Mouse (Mus musculus) cerebellum, adult 8-10 months (tissue): ENCODE measurements around the gene Mid1.
"Not testable (repeated sequence)": the region's sequence is repeated elsewhere in the genome, so short reads cannot be mapped to it uniquely, and the experiment has no call there.

Source experiments
- DNase-seq: peaks from one replicate; pipeline ENCODE4 v3.0.0; 2022

The Mid1 gene

DNA sequence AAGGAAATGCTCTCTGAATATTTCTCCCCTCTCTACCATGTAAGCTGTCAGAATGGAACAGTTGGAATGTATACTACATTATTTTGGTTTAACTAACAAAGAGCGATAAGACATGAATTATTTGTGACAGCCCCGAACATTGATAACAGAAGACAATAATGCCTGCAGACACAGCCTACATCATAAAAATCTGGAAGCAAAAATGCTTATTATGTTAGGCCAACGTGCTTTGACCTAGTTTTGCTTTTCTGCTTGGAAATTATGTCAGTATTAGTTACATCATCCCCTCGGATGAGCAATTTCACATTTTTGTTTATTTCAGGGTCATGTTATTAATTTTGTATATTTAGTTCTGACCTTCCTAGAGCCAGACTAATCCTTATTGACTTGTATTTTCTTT lies 205.5 kb downstream of the Mid1 start:
- no peak for DNase-seq

DNA sequence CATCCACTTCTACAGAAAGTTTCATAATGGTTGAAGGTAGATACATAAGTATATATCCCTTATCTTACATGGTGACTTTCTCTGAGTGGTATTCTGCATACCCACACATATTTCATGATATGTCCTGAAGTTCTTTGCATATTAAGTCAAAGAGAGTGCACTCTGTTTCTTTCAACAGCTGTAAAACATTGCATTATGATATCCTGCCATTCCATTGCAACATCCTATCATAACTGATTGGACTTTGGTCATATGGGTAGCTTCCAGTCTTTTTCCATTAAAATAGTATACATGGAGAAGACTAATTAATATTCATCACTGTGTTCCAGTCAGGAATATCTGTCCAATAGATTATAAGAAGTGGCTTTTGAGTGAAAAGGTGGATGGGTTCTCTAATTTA lies 207.1 kb downstream of the Mid1 start:
- no peak for DNase-seq

DNA sequence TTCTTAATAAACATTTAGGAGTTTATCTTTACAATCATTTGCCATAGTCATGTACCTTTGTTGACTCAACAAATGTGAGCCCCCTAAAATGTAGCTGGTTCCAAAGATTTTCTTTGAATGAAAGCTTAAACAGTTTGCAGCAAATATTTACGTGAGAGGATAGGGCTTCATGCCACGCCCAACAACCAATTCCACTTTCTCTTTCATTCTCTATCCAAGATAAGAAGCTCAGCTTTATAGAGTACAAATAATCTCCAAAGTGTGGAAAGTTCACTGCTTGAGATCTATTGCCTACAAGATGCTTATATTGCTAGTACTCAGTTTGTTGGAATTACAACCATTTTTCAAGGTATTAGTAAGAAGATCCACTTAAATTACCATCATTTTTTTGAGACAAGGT lies 207.6 kb downstream of the Mid1 start:
- DNase-seq: no peak

DNA sequence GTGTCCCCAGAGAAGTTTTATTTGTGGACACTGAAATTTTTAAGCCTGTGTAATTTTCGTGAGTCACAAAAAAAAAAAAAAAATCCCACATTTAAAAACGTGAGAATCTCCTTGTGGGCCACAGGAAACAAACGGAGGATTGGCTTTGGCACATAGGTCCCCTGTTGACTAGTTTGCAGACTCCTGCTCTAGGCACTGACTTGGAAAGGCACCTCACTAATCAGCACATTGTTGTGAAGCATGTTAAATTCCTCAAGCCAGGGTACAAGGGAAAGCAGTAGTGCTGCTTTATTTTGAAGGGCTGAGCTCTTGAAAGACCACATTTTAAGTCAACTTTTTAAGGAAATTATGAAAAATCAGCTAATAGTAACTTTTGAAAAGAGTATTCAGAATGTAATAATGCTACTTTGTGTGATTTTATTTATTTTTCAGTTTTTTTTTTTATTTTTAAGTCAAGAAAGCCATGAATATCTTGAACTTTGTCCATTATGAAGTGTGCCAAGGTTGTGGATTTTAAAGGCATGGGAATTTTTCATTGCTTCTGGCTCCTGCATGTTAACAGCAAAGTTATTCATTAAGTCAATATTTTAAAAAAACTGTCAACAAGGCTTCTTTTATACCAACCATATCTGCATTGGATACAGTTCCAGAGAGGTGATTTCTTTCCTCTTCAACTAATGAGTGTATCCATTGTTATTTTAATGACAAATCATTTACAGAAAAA lies 214.4 kb downstream of the Mid1 start:
- DNase-seq: no peak

DNA sequence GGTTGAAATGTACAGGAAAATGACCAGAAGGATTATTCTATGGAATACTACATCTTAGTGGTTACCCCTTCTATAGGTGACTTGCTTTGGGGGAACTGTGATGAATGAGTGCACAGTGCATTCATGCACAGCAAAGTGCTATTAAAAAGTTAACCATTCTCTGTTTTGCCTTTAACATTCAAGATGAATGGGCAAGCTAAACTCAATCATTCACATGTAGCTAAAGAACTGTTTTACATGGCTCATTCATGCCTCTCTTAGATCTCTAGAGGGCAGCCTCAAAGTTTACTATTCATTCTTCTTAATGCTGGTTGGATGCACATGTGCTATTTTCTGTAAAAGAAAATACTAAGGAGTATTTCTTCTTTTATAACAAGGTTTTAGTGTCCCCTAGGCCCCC lies 217.9 kb downstream of the Mid1 start:
- no peak for DNase-seq

DNA sequence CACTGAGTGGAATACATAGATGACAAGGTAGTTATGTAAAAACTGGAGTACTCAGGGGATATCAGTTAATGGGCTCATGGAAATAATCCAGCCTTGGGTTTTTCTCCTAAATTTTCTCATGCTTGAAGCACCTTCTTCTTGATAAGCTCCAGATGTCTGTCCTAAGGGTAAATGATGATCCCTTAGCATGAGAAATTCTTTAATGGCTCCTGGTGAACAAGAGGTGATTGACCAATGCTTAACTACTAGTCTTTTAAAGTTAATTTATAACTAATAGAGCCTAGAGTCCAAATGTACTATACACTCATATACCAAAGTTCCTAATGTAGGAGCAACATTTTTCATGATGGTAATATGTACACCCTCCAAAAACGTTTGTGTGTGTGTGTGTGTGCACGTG lies 218.7 kb downstream of the Mid1 start:
- no peak for DNase-seq

DNA sequence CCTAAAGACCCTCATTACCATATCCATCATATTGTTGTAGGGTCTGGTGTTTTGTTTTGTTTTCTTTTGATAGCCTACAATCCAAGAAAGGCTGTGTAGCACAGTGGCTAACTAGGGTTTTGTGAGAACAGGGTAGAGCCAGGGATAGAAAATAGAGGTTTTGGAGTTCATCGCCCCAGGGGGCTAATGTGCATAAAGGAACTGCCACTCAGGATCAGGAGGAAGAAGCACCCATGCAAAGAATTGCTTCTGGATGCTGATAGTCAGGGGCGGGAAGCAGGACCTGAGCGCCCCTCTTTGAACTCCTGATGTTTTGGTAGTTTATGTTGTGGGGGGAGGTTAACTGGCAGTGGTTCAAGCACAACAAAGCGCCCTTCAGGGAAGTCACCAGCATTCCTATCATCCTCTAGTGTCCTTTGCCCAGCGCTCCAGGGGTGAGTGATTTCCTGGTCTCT lies 221.1 kb downstream of the Mid1 start:
- DNase-seq: no peak

DNA sequence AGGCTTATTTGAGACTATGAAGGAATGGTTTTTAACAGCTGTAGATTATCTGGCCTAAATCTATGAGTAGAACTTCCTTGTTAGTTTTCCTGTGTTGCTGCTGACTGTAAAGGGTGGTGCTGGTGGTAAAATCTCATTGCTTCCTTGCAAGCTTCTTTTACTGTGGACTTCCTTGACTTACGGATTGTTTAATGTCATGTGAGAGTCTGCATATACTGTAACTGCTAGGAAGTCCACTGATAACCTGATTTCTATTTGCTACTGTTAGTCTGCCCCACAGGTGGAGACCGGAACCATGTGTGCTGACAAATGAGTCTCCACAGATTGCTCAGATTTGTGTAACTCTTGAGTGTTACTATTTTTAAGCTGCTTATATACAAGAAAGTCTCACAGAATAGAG lies 224.9 kb downstream of the Mid1 start:
- DNase-seq: no peak

DNA sequence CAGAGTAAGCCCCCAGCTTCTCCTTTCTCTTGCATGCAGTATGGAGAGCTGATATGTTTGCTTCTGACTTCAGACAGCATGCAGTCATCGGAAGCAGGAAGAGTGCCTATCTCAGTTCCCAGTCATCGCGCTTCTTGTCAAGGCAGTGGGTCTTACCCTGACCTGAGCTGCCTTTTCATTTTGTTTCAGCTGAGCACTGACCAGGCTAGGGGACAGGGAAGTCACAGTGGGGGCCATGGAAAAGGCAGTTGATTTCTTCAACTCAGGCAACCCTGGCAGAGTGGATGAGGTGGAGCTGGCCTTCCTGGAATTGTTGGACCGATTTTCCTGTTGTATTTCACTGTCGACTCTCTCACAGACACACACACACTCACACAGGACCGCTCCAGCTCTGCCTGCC lies 230.7 kb downstream of the Mid1 start:
- no peak for DNase-seq

DNA sequence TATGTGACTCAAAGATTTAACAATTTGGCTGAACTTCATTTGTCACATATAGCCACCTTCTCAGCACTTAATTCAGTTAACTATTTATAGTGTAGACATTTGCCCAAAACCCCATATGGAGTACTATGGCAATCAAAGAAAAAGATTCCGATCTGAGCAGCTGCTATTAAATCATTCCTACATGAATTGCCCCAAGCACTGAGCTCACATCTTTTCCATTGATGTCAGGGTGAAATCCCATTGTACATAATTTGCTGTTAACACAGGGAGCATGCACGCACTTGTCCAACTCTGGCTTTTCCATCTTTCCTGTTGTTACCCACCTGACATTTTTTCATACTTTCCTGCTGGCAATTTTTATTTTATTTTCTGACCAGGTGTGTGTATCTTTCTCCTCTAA lies 237.5 kb downstream of the Mid1 start:
- DNase-seq: no peak

DNA sequence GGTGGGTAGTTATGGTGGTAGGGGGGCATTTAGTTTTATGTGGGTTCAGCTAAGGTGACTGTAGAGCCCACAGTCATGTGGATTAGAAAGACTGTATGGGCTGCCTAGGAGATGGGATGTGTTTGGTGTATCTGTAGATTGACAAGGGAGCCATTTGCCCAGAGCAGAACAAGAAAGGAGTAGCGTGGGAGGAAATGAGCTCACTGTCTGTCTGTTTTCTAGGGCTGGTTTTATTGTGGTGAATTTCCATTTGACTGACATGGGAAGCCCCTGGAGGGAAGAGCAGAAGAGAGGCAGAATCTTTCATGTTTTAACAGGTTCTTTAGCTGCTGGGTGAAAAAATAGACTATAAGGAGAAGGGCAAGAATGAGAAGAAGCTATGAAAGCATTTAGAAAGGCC lies 238.4 kb downstream of the Mid1 start:
- no peak for DNase-seq

DNA sequence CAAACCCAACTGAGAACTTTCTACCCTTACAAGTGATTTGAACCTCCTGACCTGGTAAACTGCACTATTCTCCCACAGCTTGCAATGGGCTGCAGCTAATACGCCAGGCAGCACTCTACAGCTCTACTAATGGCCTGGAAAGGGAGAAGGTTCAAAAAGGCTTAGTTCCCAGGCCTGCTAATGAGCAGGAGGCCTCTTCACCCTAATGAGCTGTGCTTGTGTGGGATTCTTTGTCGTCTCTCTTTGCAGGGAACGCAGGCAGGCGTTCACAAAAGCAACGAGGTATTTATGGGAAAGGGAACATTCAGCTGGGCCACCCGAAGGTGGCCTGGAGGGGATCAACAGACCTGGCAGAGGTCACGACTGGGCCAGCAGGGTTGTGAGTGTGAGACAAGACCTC lies 240.6 kb downstream of the Mid1 start:
- no peak for DNase-seq

DNA sequence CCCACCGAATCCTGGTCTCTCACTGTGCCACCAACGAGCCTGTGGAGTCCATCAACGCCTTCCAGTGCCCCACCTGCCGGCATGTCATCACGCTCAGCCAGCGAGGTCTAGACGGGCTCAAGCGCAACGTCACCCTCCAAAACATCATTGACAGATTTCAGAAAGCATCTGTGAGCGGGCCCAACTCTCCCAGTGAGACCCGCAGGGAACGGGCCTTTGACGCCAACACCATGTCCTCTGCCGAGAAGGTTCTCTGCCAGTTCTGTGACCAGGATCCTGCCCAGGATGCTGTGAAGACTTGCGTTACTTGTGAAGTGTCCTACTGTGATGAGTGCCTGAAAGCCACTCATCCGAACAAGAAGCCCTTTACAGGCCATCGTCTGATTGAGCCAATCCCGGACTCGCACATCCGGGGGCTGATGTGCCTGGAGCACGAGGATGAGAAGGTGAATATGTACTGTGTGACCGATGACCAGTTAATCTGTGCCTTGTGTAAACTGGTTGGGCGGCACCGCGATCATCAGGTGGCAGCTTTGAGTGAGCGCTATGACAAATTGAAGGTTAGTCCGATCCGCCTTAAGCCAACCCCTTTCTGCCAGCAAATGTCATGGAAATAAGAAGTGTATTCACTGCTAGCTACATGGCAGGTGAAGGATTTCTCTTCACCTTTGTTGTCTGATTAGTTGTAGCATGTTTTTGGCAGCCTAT lies 242.3 kb downstream of the Mid1 start:
- no peak for DNase-seq

DNA sequence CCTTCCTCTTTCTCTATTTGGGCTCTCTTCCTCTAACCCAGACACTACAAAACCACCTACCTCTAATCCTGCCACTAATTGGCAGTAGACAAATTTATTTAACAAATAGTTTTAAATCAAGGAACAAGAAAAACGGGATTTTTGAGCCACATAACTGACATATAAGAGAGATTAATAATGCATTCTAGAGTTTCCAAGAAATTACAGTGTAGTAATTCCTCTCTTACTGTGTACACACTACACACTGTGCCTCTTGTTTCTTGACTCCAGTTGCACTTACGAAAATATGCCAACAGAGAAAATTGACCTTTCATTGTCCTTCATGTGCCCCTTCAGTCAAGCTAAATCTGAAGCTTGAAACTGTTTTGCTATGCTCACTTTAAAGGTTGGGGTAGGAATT lies 245.9 kb downstream of the Mid1 start:
- DNase-seq: no peak

DNA sequence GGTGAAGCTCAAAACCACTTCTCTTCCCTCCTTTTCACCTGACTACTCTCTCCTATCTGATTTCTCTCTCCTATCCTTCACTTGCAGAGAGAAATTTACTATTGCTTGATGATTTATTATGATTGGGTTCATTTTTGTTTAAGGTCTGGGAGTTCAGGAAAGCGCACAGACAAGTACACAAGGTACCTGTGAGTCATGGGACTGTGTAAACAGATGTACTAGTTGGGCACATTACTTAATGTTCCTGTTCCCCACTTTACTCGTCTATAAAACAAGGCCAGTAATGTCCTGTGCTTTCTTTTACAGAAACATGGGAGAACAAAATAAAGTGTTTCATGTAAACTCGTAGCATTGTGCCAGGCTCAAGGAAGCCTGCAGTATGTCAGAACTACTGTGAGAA lies 248.2 kb downstream of the Mid1 start:
- DNase-seq: no peak

DNA sequence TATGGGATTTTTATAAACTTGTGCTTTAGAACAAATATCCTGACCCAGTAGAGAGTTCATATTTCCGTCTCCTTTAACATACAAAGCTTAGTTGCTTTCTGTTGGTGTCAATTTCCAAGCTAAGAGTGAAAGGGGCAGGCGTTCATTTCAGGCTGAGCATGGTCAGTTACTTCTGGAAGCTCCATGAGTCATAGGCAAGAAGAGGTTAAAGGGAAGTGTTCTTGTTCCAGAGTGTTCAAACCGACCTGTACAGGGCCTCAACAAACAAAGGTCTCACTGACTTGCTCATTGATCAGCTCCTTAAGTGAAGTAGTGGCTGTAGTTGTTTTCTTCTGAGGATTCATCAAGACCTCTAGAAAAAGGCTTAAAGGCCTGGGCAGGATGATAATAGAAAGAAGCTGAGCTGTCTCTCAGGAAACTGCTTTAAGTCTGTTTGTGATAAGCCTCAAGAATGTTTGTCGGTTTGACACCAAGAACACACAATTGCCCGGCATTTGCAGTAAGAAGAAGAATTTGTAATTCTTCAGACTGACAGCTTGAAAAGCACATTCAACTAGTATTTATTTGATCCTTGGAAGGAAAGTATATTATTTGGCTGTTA lies 252.2 kb downstream of the Mid1 start:
- DNase-seq: no peak

DNA sequence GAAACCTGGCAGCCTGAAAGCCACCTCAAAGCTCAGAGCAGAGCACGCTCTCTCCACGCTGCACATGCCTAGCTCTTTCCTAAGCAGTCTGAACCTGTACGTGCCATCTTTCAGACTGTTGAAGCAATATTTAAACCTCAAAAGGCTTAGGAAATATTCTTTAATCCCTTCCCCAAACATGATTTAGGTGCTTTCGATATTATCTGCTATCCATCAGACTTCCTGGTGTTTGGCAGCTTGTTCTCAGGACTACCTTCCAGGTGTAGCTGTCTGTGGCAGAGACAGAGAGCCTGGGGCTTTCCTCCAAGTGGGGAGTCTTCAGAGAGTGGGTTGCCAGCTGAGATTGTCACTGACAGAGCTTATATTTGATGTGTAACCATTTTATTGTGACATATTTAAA lies 255.5 kb downstream of the Mid1 start:
- no peak for DNase-seq

DNA sequence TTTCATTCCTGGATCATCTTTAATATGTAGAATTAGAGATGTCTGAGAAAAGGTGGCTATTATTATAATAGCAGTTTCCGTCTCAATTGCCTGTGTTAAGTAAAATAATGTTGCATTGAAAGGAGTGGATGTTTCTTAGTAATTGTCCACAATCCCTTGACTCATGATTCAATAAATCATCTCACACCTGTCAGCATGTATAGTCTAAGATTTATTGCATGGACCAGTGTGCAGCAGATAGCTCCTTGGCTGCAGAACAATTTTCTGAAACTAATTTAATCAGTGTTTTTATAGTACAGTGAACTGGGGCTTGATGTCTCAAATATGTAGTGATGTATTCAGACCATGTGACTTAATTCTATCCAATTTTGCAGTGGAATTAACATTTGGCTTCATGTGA lies 265.6 kb downstream of the Mid1 start:
- DNase-seq: no peak

DNA sequence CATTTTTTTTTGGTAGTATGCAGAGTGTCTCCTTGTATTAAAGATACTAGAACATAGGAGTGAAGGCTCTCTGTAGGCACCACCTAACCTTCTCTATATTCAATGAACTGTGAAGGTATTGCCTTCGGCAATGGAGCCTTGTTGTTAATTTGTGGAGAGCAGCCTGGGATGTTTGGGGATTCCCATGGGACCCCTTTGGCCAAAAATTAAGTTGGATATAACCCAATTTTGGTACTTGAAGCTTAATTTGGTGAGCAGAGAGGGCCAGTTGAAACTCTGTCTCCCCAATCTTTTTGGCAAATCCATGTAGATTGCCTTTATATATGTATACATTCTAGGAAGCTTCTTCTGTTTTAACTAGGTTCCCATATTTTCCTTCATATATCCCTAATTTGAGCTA lies 284.3 kb downstream of the Mid1 start:
- DNase-seq: peak; percentile 9

DNA sequence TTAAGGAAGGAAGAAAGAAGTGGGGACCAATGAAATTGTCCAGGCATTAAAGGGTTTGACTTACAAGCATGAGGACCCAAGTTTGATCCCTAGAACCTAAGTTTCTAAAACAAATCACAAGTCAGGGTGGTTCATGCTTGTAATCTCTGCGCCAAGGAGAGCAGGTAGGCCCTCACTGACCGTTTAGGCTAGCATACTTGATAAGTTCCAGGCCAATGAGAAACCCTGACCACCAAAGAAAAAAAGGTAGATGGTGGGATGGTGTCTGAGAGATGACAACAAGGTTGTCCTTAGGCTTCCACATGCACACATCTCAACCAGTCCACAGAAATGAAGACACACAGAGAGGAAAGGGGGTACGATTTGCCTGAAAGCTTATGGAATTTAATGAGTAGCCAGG lies 284.8 kb downstream of the Mid1 start:
- DNase-seq: not testable (repeated sequence)

DNA sequence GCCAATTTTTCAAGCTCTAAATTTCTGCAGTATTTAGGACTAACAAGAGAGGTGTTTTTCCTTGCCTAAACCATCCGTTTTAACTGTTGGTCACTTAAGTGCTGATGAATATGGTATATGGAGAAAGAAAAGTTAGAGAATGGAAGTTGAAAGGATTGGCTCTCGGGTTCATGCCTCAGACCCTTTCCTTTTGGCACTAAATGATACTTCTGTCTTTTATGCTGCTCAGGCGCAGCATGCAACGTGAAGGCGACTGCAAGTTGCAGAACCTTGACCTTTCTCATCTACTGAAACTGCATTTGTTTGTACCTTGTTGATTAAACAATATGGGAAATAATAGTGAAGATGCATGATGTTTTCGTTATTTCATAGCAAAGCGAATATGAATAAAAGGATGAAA lies 285.5 kb downstream of the Mid1 start:
- not testable (repeated sequence) for DNase-seq

DNA sequence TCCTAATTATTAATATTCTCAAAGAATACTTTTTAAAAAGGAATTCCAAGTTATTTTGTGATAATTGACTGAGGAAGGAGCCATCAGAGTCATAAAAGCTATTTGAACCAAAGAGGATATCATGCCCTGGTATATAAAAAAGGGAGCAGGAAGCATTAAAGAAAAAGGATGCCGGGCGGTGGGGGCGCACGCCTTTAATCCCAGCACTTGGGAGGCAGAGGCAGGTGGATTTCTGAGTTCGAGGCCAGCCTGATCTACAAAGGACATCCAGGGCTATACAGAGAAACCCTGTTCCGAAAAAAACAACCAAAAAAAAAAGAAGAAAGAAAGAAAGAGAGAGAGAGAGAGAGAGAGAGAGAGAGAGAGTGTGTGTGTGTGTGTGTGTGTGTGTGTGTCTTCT lies 286.6 kb downstream of the Mid1 start:
- DNase-seq: not testable (repeated sequence)

DNA sequence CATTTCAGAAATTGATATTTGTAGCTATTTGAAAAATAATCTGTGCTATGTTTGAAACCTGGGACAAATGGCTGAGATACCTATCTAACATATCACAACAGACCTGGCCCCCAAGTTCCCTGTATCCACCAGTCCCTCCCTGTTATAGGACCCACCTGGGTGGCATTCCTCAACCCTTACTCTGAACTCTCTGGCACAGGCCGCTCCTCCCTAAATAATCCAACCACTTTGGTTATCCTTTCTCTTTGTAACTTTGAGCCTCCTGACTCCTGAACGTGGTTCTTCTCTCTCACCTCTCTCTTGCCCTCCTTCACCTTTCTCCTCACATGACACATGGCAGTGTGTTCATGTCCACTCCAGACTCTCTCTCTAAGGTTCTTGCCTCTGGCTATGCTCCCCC lies 287.1 kb downstream of the Mid1 start:
- DNase-seq: not testable (repeated sequence)

DNA sequence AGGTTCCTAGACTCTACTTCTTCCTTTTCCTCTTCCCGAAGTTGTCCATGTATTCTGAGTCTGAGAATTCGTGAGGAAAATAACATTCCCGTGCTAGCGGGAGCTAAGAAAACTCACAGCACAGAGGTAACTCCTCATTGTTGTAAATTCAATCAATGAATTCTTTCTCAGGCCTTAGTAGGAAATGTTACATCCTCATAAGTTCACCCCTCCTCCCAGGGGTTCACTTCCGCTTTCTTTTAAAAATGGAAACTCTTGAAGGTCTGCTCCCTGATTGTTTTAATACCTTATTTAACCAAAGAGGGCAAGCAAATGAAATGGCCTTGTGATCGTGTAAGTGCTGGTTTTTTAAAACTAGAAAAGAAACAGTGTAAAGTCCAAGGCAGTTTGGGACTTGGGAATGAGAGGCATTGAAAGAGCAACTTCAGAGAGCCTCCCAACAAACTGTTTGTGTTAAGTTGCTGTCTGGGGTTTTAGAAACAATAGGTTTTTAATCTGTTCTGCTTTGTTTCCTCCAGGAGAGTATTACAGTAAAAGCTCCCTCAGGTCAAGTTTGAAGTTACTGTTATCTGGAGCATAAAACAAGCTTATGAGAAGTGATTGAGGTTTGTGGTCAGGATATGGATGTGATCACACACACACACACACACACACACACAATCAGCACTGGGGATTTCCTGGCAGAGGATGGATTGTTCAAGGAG lies 287.9 kb downstream of the Mid1 start:
- DNase-seq: peak; percentile 3
